Mouse (Mus musculus): ENCODE data around the gene Mtif3.

The Mtif3 gene

DNA sequence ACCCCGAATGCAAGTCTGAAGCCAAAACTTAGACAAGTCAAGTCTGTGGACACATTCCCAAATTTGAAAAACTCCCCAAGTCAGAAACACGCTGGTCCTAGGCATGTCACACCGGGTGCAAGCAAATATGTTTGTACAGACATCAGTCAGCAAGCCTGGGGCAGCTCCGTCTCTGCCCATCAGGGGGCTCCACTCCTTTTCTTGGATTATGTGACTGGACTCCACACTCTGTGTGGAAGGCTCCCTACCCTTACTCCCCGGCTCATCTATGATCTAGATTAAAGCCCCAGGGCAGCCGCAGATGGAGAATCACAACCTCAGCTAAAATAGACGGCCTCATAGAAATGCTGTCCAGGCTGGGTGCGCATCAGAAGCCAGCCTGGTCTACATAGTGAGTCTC, 47.3 kb downstream of the Mtif3 start:
- no peak for DNase-seq (ENCODE audit: low spot score)

GRCm38 (mm10) chr5:146914088-146914766, 49.4 kb downstream of the Mtif3 start:
- DNase-seq (ENCODE audit: low spot score) = peak; percentile 52

DNA sequence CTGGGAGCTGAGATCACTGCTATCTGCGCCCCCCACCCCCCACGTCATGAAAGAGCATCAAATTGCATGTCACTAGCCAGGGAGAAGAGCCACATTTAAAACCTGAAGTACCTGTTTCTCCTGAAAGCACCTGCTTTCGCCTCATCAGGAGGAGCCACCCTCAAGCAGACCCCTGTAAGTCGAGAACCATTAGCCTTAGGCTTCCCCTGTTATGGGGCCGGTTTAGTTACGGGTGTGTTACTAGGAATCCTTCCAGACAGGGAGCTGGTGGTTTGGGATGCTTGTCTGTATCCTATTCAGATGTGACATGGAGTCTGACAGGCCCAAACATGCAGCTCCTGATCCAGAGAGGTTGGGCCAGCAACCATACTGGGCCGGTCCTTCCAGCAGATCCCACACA, 50.2 kb downstream of the Mtif3 start:
- DNase-seq (ENCODE audit: low spot score) = no peak

DNA sequence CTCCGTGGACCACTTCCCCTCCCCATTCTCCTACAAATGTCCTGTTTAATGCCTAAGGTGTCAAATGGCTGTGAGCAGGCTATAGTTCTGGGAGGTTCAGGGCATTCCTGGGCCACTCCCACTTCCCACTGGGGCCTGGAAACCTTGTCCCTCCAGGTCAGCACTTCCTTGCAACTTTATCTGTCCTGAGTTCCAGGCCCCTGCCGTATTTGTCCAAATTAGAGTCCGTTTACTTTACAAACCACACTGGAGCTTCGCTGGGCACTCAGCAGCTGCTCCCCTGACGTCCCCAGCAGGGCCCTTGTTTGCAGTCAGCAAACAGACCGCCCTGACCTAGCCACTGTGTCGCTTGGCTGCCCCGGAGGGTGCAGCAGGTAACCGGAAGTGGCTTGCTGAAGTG, 51.4 kb downstream of the Mtif3 start:
- DNase-seq (ENCODE audit: low spot score) = peak; percentile 32

DNA sequence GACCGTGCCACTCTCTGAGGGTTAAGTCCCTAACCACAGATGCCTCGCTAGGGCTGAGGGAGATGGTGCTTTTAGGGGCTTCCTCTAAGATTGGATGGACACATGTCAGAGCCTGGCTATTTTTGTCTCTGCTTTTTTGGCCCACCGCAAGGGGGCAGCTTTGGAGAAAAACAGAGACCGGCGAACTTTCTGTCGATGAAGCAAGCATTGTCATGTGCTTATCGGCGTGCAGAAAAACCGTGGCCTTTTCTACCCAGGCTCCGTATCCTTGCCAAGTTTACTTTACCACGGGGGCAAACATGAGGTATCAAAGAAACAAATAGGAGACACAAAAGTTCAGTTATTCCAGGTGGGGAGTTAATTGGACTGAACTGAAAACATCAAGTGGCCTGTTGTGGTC, 55.0 kb downstream of the Mtif3 start:
- DNase-seq (ENCODE audit: low spot score) = no peak

DNA sequence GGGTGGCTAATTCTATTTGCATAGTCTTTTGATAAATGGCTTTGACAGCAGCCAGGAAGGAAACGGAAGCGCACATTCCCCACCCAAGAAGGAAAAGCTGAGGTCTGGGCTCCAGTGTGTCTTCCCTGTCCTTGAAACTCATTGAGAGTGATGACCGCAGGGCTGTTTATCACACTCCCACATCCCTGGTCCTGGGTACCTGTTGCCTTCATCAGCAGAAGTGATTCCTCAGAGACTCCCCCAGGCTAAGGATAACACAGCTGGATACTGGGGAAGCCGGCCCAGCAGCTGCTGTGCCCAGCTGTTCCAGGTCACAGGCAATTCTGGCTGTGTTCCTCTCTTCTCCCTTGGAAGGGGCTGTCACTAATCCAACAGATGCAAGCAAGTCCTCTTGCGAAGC, 56.1 kb downstream of the Mtif3 start:
- DNase-seq (ENCODE audit: low spot score) = no peak

DNA sequence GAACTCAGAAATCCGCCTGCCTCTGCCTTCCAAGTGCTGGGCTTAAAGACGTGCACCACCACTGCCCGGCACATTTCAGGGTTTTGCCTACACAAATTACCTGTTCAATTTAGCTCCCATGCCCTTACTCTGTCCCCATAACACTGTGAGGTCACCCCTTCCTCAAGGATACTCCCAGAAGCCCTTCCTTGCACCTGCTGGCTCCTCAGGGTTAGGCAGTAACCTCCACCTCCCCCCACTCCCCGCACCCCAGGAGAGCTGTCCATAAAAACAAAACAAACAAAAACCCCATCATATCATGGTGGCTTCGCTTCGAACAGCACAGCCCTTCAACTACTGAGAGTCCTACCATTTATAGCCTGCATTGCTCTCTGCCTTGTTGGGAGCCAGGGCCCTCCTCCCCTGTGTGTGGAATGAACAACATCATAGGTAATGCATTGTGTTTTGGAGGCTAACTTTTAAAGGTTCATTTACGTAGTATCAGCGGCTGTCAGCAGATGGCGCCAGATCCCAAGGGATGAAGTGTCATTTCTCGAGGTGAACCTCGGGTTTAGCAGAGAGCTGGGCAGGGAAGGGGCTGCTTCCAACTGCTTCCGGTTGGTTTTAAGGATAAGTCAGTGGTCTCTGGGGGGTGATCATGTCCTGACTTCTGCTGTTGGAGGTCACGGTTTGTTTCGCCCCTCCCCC, 58.0 kb downstream of the Mtif3 start:
- peak; percentile 64 for DNase-seq (ENCODE audit: low spot score)

DNA sequence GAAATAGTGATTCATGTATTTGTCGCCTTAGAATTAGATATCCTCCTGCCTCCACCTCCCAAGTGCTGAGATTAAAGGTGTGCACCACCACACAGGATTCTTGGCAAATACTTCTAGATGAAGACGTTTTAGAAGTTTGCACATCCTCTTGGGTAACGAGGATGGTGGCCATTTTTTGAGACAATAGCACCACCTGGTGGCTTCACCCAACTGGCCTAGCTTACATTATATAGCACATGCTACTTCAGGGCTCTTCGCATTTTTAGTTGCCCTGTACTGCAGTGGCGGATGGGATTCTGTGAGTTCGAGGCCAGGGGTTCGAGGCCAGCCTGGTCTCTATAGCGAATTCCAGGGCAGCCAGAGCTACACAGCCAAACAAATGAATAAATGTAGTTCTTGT, 59.2 kb downstream of the Mtif3 start:
- peak; percentile 82 for DNase-seq (ENCODE audit: low spot score)

Data from lung, postnatal 25 days (tissue).